Mouse (Mus musculus) hindbrain, embryonic 10.5 days (tissue): Measurements from ENCODE around the gene Anxa7. TPM values are rescaled to one million over a fixed set of nuclear protein-coding genes. Genes with fewer than 3 reads are reported as not detected.

Experiments used
- DNase-seq: peaks from one replicate; pipeline ENCODE4 v3.0.0-alpha.2; 2017; ENCODE audit warnings: low spot score
- H3K27ac ChIP-seq: fragments of 300-500 bp; sonication (generic); 2 replicates; pipeline ENCODE4 v1.5.1; 2016; ENCODE audit warnings: mild to moderate bottlenecking, moderate library complexity
- H3K27me3 ChIP-seq: fragments of 300-500 bp; sonication (generic); 2 replicates; pipeline ENCODE4 v1.6.1; 2016; ENCODE audit warnings: mild to moderate bottlenecking; ENCODE audit not compliant: poor library complexity, insufficient read depth, severe bottlenecking
- H3K36me3 ChIP-seq: fragments of 300-500 bp; sonication (generic); 2 replicates; pipeline ENCODE4 v1.6.1; 2016; ENCODE audit warnings: mild to moderate bottlenecking, moderate library complexity
- H3K4me1 ChIP-seq: fragments of 300-500 bp; sonication (generic); replicated peaks from 2 replicates; pipeline ENCODE4 v1.6.1; 2016; ENCODE audit warnings: mild to moderate bottlenecking
- H3K4me3 ChIP-seq: fragments of 300-500 bp; sonication (generic); 2 replicates; pipeline ENCODE4 v1.5.1; 2016; ENCODE audit warnings: mild to moderate bottlenecking, moderate library complexity
- H3K9me3 ChIP-seq: fragments of 300-500 bp; sonication (generic); 2 replicates; pipeline ENCODE4 v1.6.1; 2016; ENCODE audit warnings: mild to moderate bottlenecking, moderate library complexity
- WGBS: fragments of 180-500 bp; shearing (Covaris S2); methylation state at CpG from one replicate; pipeline ENCODE4 v1.1.7; 2016; 5-methylcytosine and 5-hydroxymethylcytosine counted together
- polyA plus RNA-seq: library from polyadenylated mRNA; unstranded; fragments of >200 nt; fragmentation: Nextera tagmentation; extraction: Ambion mirVana; gene quantifications from 2 replicates; pipeline ENCODE4 v1.2.1, GENCODE M21; 2016

Gene Anxa7
- polyA plus RNA-seq, 1 experiment from 2014 or later = 12.8 TPM

- WGBS = 88% methylated on average over 6 of the region's 6 CpGs
- Histone ChIP-seq H3K9me3 (no peaks in the 10 kb centered on the region), H3K36me3 (no peaks in the 10 kb centered on the region), H3K4me1 (no peaks in the 10 kb centered on the region), H3K27me3 (no peaks in the 10 kb centered on the region), H3K27ac (no peak overlapping the region), H3K4me3 (no peak overlapping the region)
- DNase-seq = no peak
These were observed 56.9 kb downstream of the Anxa7 start for GRCm38 (mm10) chr14:20423046-20423445.

- Histone ChIP-seq H3K27ac (no peak overlapping the region), H3K4me3 (no peak overlapping the region), H3K9me3 (no peaks in the 10 kb centered on the region), H3K36me3 (no peaks in the 10 kb centered on the region), H3K4me1 (no peaks in the 10 kb centered on the region), H3K27me3 (no peaks in the 10 kb centered on the region)
- no peak for DNase-seq
- whole genome bisulfite sequencing = 77% methylated on average over 7 of the region's 7 CpGs
These were observed 57.7 kb downstream of the Anxa7 start for GRCm38 (mm10) chr14:20422257-20422656.

Other genes starting within 250 kb of the Anxa7 start
- 0.09 and 0.20 TPM in 2 replicates for gene Kcnk16, start 210.9 kb downstream of the Anxa7 start, polyA plus RNA-seq
- 10.1 and 10.9 TPM in 2 replicates for gene Nudt13, start 185.4 kb downstream of the Anxa7 start, polyA plus RNA-seq
- 64.0 and 71.1 TPM in 2 replicates for gene Ecd, start 132.0 kb downstream of the Anxa7 start, polyA plus RNA-seq
- 45.0 and 46.7 TPM in 2 replicates for gene Fam149b, start 132.0 kb downstream of the Anxa7 start, polyA plus RNA-seq
- 226 and 308 TPM in 2 replicates for gene Dnajc9, start 91.2 kb downstream of the Anxa7 start, polyA plus RNA-seq
- gene Mrps16, start 86.5 kb downstream of the Anxa7 start, polyA plus RNA-seq = 82.3 and 82.6 TPM in 2 replicates
- 1.0 and 1.3 TPM in 2 replicates for gene Cfap70, start 27.9 kb downstream of the Anxa7 start, polyA plus RNA-seq
- 0.80 and 0.88 TPM in 2 replicates for gene Mss51, start 16.8 kb upstream of the Anxa7 start, polyA plus RNA-seq
- gene Ppp3cb, start 66.4 kb upstream of the Anxa7 start, polyA plus RNA-seq = 39.7 and 44.8 TPM in 2 replicates
- 12.7 and 14.0 TPM in 2 replicates for gene Usp54, start 160.9 kb upstream of the Anxa7 start, polyA plus RNA-seq
- gene Myoz1, start 176.4 kb upstream of the Anxa7 start, polyA plus RNA-seq = 0.27 and 0.51 TPM in 2 replicates
- 0.21 and 0.46 TPM in 2 replicates for gene Synpo2l, start 188.2 kb upstream of the Anxa7 start, polyA plus RNA-seq
- gene Sec24c, start 194.2 kb upstream of the Anxa7 start, polyA plus RNA-seq = 111 and 112 TPM in 2 replicates
- 20.1 and 20.7 TPM in 2 replicates for gene Fut11, start 214.8 kb upstream of the Anxa7 start, polyA plus RNA-seq
- gene Chchd1, start 222.9 kb upstream of the Anxa7 start, polyA plus RNA-seq = 250 and 263 TPM in 2 replicates
- gene Zswim8, start 227.4 kb upstream of the Anxa7 start, polyA plus RNA-seq = 32.5 and 40.3 TPM in 2 replicates